Mouse (Mus musculus) natural killer cell, adult 2 months (primary cell): ENCODE measurements at regions not wholly inside any gene's neighbourhood (a gene's known extent, or its start where the extent isn't known, plus 50 kb on each side); places are given as distances from the start of the nearest gene placed in this dataset.

ENCODE experiments used
- DNase-seq, 2 experiments: peaks; one replicate each; pipeline ENCODE4 v3.0.0; 2022; ENCODE audit warnings: low spot score in 2 of 2

GRCm38 (mm10) chr5:133106691-133107354, 563.7 kb upstream of the Auts2 start:
- no peak for DNase-seq

- DNase-seq = no peak
Observed at GRCm38 (mm10) chr5:133096340-133096739, 553.2 kb upstream of the Auts2 start.

GRCm38 (mm10) chr5:133084859-133085258, 541.7 kb upstream of the Auts2 start:
- no peak for DNase-seq

GRCm38 (mm10) chr5:133080751-133081150, 537.6 kb upstream of the Auts2 start:
- DNase-seq = no peak

- no peak for DNase-seq
Observed at GRCm38 (mm10) chr5:133078916-133079315, 535.8 kb upstream of the Auts2 start.

- no peak for DNase-seq
Observed at GRCm38 (mm10) chr5:133078390-133078789, 535.2 kb upstream of the Auts2 start.

GRCm38 (mm10) chr5:133073317-133073716, 530.2 kb upstream of the Auts2 start:
- DNase-seq = no peak

- DNase-seq = no peak
Observed at GRCm38 (mm10) chr5:133070141-133070540, 527.0 kb upstream of the Auts2 start.

- DNase-seq = no peak
Observed at GRCm38 (mm10) chr5:133062481-133062880, 519.3 kb upstream of the Auts2 start.

- DNase-seq = no peak
Observed at GRCm38 (mm10) chr5:133047456-133047855, 504.3 kb upstream of the Auts2 start.

GRCm38 (mm10) chr5:133045637-133046036, 502.5 kb upstream of the Auts2 start:
- no peak for DNase-seq

- no peak for DNase-seq
Observed at GRCm38 (mm10) chr5:133027590-133027989, 484.4 kb upstream of the Auts2 start.

- no peak for DNase-seq
Observed at GRCm38 (mm10) chr5:133025121-133025520, 482.0 kb upstream of the Auts2 start.

GRCm38 (mm10) chr5:133020821-133021220, 477.7 kb upstream of the Auts2 start:
- DNase-seq = no peak

GRCm38 (mm10) chr5:133020116-133020515, 477.0 kb upstream of the Auts2 start:
- no peak for DNase-seq

- no peak for DNase-seq
Observed at GRCm38 (mm10) chr5:133010624-133011575, 467.8 kb upstream of the Auts2 start.

GRCm38 (mm10) chr5:132982866-132983265, 439.7 kb upstream of the Auts2 start:
- no peak for DNase-seq

GRCm38 (mm10) chr5:132979013-132979412, 435.9 kb upstream of the Auts2 start:
- DNase-seq = no peak

GRCm38 (mm10) chr5:132975303-132975932, 432.3 kb upstream of the Auts2 start:
- no peak for DNase-seq

- no peak for DNase-seq
Observed at GRCm38 (mm10) chr5:132974876-132975275, 431.7 kb upstream of the Auts2 start.

GRCm38 (mm10) chr5:132971046-132971445, 427.9 kb upstream of the Auts2 start:
- no peak for DNase-seq

- no peak for DNase-seq
Observed at GRCm38 (mm10) chr5:132969376-132969775, 426.2 kb upstream of the Auts2 start.
